Mouse (Mus musculus) kidney, adult 8-10 months (tissue): Measurements from ENCODE around the gene Evx2.

ENCODE experiments used
- DNase-seq, 2 experiments: peaks; one replicate each; pipeline ENCODE4 v3.0.0; 2022

The Evx2 gene

GRCm38 (mm10) chr2:74695383-74695782 is 36.0 kb upstream of the Evx2 start:
- DNase-seq, result no peak

DNA sequence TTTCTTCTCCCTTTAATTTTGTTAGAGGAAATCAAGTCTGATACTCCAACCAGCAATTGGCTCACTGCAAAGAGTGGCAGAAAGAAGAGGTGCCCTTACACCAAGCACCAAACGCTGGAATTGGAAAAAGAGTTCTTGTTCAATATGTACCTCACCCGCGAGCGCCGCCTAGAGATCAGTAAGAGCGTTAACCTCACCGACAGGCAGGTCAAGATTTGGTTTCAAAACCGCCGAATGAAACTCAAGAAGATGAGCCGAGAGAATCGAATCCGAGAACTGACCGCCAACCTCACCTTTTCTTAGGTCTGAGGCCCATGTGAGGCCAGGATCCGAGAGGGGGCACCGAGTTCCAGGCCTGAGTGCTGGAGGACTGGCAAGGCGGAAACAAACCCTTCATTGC is 34.7 kb upstream of the Evx2 start:
- DNase-seq, result peak; percentile 71 to 72

DNA sequence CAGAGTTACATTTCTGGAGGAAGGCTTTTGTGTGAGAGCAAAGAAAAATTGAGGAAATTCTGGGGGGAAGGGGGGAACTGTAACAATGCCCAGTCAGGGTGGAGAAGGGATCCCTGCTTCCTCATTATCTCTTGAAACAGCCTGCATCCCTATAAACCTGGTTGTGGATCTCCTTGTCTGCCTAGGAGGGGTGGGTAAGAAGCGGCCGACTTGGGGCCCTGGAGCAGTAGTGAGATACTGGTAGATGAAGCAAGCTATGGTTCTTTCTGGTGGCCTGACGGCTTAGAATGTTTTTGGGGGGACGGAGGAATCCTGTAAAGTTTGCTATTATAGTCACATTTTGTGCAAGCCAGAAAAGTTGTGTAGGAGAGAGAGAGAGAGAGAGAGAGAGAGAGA is 34.1 kb upstream of the Evx2 start:
- DNase-seq, result no peak

DNA sequence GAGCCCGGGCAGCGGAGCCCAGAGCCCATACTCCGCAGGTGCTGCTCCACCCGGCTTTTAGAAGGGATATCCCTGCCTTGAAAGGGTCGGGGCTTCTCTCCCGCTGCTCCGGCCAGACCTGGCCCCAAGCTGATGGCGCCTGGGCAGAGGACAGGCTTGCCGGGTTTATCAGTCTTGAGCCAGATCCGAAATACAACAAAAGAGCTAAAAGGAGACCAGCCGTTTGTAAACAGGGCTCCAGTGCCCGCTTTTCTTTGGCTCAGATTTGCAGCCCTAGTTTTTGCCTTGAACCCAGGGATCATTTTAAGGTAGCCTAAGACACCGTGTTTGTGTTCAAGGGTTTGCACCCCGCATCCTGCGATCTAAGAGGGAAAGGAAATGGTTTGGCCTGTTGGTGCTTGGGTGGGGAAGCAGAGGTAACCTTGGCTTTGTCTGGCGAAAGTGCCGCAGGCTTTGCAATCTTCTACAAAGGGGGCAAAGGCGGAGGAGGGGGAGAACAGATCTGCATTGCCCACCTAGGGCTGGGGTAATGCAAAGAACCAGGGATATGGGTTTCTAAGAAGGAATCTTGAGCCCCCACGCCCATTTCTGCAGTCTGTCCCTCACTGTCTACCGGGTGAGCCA is 33.6 kb upstream of the Evx2 start:
- no peak for DNase-seq

DNA sequence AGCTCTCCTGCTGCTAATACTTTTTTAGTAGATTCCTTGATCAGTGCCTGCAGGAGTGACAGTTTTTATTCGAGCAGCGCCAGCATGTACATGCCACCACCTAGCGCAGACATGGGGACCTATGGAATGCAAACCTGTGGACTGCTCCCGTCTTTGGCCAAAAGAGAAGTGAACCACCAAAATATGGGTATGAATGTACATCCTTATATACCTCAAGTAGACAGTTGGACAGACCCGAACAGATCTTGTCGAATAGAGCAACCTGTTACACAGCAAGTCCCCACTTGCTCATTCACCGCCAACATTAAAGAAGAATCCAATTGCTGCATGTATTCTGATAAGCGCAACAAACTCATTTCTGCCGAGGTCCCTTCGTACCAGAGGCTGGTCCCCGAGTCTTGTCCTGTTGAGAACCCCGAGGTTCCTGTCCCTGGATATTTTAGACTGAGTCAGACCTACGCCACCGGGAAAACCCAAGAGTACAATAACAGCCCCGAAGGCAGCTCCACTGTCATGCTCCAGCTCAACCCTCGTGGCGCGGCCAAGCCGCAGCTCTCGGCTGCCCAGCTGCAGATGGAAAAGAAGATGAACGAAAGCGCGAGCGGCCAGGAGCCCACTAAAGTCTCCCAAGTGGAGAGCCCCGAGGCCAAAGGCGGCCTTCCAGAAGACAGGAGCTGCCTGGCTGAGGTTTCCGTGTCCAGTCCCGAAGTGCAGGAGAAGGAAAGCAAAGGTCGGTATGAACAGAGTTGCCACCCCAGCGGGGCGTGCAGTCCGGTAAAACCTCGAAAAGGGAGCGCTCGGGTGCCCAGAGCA is 32.8 kb upstream of the Evx2 start:
- peak in 1 of 2 experiments; percentile 30 for DNase-seq

- peak; percentile 88 to 92 for DNase-seq
Observed at GRCm38 (mm10) chr2:74691022-74691951, 31.9 kb upstream of the Evx2 start, which contains the start of gene Hoxd10. Gene Hoxd10, plus strand, starts transcription at chr2:74691924.

GRCm38 (mm10) chr2:74690338-74690716 is 31.0 kb upstream of the Evx2 start:
- DNase-seq, result no peak

DNA sequence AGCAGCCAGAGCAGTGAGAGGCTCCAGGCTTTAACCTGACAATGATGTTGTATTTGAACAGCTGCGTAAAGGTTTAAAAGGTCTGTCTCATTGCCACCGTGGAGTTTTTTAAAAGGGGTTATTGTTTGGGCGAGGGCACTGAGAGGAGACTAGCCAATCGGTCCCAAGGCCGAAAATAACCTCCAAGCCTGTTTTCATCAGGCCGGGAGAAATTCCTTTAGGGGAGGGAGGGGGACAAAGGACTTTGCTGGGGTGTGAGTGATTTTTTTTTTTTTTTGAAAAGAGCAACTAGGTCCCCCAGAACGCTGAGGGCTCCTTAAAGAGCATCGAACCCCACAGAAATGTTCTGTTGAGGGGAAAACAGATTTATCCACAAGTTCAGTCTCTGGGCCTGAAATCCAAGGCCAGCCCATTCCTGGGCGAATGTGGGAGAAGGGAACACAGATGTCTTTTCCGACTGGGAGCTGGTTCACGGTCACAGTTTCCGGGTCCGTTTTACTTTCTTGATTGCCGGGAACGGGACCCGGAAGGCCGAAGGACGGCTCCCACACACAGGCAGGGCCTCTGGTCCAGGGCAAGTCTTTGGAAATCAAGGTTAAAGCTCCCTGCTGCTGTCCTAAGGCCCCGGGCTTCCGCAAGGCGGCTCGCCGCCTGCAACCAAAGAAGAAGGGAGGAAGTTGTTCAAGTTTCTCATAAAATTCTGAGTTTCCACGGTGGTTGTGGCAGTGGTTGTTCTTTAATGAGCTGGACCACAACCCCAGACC is 30.4 kb upstream of the Evx2 start:
- peak in 1 of 2 experiments; percentile 27 for DNase-seq

DNA sequence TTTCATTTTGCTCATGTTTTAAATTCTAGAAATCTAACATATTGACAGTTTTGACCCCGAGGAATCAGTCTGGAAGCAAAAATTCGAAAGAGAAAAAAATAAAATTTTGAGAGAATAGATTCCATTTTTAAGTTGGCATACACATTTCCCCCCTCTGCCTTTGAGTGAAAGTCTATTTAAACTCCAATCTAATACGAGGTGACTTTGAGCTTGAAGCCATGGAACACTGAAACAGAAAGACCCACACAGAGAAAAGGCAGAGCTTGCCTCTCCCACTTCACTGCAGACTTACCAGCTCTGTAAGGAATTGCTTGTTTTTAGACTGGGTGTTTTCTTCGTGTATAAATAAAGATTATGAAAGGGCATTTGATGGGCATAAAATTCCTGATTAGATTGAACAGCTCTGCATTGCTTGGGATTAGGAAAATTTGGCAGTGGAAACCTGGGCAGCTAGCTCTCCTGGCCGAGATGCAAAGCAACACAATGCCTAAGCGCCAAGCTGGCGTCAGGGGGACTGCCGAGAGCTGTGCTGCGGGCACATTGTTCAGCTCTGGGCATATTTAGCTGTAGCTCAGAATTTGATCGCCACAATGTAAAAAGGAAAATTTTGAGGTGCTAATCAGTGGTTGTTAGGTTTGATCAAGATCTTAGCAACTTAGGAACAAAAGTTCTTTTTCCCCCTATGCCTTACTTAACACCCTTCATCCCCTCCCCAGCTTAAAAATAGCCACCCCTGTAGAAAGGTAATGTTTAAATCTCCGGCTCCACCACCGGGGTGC is 29.6 kb upstream of the Evx2 start:
- no peak for DNase-seq

DNA sequence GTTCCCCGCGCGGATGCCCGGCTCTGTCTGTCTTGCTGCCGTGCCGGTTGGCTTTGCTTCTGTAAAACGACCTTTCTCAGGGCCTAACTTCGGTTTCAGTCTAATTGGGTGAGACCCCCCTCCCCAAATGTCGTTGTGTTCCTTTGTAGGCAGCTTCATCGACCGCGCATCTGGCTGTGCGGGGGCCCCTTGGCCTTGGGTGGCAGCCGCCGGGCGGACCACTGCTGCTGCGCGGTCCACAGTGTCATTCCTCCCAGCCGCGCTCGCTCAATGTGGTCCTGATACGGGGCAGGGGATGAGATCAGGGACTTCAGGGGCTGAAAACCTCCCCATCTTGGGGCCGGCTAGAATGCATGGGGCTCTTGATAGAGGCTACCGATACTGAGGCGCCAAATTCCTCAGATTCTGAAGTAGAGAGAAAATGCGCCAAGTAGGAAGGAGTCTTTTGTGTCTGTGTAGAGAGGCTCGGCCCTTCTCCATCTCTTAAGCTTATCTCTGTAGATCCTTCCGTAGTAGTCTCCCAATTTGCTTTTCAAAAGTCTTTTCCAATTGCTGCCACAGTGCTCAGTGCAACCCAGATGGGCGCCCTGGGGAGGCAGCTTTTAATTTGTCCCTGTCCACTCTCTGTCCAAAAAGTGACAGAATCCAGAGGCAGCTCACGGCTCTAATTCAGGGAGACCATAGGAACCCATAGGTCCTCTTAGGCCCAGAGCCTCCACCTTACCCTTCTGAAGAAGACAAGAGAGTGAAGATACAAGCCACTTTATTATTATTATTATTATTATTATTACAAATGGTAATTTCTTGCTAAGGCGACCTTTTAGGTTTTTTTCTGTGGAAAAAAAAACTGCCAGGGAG is 28.6 kb upstream of the Evx2 start:
- DNase-seq, result no peak

- no peak for DNase-seq
Observed at GRCm38 (mm10) chr2:74686988-74687697, 27.8 kb upstream of the Evx2 start.

GRCm38 (mm10) chr2:74686301-74686987 is 27.1 kb upstream of the Evx2 start:
- DNase-seq, result peak; percentile 80 to 87

DNA sequence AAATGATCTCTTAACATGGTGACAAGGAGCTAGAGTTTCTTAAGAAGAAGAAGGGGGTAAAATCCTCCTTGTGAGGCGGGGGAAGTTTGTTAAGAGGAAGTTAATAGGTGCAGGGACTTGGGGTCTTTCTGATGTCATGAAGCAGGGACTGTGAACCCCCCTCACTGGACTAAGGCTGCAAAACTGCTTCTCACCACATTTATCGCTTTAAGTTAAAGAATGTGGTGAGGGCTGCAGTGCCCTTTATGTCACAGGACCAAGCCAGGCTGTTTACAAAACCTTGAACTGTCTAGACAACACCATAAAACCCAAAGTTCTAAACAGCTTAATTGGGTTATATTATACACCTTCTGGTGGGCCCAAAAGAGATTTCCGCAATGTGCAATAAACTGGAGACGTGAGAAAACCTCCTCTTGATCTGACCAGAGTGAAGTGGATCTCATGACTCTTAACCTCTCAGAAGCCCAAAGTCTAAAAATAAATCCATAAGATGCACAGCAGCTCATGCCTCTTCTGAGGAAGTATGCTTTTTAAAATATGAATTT is 25.8 kb upstream of the Evx2 start:
- DNase-seq, result no peak

GRCm38 (mm10) chr2:74684106-74684505 is 24.7 kb upstream of the Evx2 start:
- no peak for DNase-seq

GRCm38 (mm10) chr2:74683471-74683951 is 24.2 kb upstream of the Evx2 start:
- no peak for DNase-seq

- DNase-seq, result no peak
Observed at GRCm38 (mm10) chr2:74682796-74683195, 23.4 kb upstream of the Evx2 start.

DNA sequence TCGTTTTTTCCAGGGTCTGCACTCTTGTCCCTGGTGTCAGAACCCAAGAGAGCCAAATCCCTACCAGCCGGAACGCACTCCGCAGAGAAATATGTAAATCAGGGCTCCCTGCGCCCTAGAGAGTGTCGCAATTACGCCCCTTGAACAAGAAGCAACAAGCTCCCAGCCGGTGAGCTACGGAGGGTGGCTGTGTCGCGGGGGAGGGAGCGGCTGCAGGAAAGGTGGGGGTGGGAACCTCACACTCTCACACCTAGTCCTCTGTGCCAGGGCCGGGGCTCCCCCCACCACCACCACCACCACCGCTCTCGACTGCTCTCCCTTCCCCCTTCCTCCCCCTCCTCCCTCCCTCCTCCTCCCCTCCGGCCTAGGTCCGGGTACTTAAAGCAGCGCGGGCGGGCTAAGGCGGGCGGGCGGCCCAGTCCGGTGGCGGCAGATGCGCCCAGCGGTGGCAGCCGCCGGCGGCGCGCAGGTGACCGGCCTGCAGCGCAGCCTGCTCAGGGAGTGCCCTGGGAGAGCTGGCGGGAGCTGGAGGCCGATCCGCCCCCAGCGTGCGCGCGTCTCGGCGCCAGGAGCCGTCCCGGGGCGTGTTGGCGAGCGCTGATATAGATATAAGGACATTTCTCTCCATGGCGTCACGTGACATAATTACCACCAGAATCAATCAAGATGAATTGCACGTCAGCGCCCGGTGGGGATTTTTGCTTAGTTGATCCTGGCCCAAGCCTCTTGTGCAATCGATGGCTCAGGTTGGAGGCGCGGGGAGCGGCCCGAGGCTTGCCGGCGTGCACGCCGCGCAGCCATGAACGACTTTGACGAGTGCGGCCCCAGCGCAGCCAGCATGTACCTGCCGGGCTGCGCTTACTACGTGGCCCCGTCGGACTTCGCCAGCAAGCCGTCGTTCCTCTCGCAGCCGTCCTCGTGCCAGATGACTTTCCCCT is 22.5 kb upstream of the Evx2 start:
- DNase-seq, result no peak
